Mouse (Mus musculus) layer of hippocampus, adult 8-10 months (tissue): ENCODE data around the gene Ccl17. TPM values are rescaled to one million over a fixed set of nuclear protein-coding genes. Genes with fewer than 3 reads are reported as not detected.

Source experiments
- DNase-seq, 2 experiments: peaks; one replicate each; pipeline ENCODE4 v3.0.0; 2022; ENCODE audit warnings: low spot score in 2 of 2
- total RNA-seq, 4 experiments: library from RNA; stranded (reverse); gene quantifications; 2 replicates each; pipeline ENCODE4 v1.2.4; 2022

The Ccl17 gene
- total RNA-seq = 10 to 100 TPM in 1 of 4 experiments, 1 to 10 TPM in 3; 3.7 to 10.8 (median 6.9) TPM

DNA sequence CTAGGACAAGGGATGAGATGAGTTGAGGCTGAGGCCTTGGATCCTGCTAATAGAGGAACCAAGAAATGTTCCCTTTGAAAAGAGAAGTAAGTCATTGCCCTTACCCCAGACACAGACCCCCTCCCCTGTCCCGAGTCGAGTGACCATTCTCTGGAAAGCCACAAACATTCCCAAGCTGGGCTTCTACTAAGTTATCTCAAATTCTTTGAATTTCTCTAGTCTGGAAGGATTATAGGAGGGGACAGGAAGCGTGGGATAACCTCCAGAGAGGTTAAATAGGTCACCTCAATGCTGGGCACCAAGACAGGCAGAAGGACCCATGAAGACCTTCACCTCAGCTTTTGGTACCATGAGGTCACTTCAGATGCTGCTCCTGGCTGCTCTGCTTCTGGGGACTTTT is at the start of gene Ccl17:
Ccl17 (plus strand) TSS at position 301 of the 400 bp plus-strand sequence.
- DNase-seq = no peak

DNA sequence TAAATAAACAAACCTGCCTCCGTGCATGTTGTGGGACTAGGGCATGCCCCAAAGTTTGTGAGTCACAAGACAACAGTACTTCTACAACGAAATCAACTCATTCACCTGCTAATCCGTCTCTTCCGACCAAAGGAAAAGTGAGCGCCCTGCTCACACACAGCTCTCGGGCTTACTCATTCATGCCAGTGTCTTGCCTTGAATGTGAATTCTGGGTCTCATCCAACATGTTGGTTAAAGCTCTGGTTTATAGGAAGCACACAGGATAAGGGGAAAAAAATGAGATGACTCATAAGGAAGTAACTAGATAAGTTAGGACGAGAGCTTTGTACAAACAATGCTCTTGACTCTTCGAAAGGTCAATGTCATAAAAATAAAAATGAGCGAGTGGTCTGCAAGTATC is 43.2 kb upstream of the Ccl17 start:
- DNase-seq = no peak

DNA sequence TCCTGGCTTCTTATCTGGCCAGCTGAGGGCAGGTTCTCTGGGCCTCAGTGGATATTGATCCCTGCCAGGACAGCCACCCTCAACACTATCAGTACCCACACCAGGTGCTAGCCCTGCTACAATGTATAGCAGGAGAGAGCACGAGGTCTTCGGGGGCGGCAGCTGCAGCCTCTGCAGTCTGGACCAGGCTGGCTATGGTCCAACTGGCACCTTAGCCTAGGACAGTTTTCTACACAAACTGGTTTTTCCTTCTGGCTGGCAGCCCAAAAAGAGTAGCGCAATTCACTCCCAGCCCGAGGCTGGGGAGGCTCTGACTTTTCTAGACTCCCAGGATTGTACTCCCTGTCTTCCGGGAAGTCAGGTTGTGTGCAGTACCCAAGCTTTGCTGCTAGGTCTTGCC is 39.3 kb upstream of the Ccl17 start:
- no peak for DNase-seq

DNA sequence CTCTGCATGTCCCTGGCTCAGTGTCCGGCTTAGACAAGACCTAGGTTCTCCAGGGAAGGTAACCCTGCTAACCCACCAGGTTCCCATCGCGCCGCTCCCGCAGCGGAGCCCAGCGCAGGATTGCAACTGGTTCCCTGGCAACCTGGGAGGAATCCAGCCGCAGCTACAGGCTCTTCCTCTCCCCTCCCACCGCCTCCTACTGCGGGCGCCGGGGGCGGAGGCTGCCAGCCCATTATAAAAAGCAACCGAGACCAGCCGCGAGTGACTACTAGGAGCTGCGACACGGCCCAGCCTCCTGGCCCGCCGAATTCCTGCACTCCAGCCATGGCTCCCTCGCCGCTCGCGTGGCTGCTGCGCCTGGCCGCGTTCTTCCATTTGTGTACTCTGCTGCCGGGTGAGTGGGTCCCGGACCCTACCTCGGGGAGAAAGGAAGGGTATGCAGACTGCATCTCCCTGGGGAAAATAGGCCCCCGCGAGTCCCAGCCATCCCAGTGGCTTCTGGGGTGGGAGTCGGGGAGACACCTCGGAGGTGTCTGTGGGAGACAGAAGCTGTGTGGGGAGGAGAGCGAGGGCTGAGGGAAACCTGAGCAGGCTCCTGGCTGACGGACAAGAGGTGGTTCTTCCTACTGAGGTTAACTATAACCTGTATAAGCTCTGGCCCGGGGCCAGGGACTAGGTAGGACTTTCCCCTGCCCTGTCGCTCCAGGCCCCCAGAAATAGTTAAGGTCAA is 38.1 kb upstream of the Ccl17 start, which contains the start of gene Cx3cl1:
Cx3cl1 (plus strand) TSS at position 69 of the 730 bp plus-strand sequence.
- peak; percentile 84 to 88 for DNase-seq

DNA sequence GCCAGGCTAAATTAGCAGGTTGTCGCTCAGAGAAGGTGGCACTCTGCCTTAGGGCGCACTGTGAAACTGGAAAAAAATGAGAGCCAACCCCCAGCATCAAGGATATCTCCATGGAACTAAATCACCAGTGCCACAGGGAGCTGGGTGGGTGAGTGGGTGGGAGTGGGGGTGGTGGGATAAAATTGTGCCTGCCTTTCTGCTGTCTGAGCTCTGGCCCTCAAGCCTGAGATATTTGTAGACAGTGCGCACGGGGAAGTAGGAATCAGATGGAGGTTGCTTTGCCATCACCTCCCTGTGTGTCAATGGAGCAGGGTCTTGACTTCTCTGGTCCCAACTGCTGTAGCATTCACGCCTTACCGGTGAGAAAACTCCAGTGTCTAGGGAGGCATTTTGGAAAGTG is 37.2 kb upstream of the Ccl17 start:
- DNase-seq = peak in 1 of 2 experiments; percentile 41

DNA sequence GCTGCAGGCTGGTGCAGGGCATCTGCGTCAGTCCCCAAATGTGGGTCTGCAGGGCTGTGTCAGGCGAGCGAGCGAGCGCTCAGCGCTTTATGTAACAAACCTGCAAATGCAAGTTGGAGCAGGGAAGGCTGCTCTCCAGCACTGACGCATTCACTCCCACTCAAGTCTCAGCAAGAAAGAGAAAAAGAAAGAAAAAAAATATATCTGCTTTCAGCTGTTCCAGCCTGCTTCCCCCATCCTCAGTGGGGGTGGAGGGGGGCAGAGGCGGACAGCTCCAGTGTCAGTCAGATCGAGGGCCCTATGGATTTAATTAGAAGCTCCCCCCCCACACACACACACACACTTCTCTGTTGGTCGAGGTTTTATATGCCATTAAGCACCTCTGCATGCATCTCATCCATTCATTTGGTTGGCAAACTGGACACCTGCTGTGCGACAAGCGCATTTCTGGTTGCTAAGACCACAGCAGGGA is 36.5 kb upstream of the Ccl17 start:
- DNase-seq = peak; percentile 70 to 72

DNA sequence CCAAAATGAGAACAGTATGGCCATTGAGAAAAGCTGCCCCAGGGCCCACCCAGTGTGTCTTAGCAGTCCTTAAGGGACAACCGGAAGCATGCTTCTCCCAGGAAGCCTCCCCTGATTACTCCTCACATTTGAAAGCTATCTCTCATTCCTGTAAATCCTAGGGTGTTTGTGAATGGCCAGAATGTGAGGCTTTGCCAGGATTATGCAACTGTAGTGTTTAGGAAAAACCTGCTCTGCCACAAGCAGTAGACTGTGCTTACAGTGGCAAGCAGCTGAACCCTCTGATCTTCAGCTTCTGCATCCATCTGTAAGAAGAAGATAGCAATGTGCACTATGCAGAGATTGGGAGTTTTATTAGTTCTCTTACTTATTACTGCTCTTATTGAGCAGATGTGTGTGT is 35.7 kb upstream of the Ccl17 start:
- DNase-seq = no peak

DNA sequence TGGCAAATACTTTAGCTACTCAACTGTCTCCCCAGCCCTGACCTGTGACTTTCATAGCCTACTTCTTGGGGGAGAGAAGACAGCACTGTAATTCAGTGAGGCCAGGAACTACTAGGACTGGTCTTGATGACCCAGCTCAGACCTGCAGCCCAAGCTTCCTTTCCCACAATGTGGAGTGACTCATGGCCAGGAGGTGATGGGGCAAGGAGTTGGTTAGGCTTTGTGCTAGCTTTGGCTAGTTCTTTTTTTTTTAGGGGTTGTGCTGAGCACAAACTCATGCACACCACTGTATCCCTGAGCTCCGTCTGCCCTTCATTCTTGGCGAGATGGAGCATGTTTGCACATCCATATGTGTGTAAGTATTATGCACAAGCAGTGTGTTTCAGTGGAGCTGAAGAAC is 33.9 kb upstream of the Ccl17 start:
- DNase-seq = no peak

DNA sequence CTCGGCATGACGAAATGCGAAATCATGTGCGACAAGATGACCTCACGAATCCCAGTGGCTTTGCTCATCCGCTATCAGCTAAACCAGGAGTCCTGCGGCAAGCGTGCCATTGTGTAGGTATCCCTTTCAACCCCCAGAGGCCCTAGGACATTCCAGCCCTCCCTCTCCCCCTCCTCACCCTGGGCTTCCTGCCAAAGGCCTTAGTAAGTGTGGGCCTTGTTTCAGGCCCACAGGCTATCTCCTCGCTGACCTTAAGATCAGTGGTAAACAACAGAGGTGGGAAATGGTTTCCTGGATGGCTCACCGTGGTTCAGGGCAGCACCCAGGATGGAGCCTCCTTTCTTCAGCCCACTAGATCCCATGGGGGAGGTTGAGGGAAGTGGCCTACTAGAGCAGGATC is 32.2 kb upstream of the Ccl17 start:
- DNase-seq = no peak

DNA sequence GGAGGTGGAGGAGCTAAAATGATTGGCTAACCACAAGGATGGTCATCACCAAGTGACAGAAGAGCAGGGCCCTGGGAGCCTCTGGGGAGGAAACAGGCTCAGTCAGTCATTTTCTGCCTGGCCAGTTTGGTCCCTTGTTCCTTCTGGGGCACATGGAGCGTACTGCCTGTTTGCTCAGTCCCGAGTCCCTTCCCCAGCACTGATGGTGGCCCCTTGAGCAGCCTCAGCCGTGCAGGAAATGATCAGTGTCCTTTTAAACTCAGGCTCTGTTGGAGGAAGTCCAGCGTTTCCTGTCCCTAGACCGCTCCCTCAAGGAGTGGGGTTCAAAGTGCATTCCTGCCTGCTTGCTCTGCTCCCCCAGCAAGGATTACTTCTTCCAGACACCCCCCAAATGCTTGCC is 31.8 kb upstream of the Ccl17 start:
- no peak for DNase-seq

DNA sequence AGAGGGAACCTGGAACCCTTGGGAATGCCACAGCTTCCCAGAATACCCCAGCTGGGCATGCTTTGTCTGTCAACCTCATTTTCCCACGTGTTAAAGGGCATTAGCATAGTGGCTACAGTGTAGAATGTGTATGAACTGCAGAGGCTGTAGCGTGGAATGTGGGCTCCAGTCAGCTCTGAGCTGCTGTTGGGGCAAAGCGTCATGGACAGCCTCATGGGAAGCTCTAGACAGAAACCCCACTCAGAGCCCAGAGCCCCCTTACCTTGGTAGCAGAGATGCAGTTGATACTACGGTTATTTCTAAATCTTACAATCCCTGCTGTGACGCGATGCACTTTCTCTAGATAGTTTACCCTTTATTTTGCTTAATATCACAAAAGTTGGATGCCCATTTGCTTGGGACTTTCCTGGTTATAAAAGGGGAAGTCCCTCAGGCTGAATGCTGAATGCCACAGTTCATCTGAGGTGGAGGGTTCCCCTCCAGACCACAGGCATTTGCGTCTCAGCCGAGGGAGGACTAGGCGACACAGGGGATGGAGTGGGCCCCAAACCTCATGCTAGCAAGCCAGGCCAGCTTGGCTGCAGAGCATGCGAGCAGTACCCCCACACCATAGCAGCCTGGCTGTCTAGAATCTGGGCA is 31.2 kb upstream of the Ccl17 start:
- no peak for DNase-seq

DNA sequence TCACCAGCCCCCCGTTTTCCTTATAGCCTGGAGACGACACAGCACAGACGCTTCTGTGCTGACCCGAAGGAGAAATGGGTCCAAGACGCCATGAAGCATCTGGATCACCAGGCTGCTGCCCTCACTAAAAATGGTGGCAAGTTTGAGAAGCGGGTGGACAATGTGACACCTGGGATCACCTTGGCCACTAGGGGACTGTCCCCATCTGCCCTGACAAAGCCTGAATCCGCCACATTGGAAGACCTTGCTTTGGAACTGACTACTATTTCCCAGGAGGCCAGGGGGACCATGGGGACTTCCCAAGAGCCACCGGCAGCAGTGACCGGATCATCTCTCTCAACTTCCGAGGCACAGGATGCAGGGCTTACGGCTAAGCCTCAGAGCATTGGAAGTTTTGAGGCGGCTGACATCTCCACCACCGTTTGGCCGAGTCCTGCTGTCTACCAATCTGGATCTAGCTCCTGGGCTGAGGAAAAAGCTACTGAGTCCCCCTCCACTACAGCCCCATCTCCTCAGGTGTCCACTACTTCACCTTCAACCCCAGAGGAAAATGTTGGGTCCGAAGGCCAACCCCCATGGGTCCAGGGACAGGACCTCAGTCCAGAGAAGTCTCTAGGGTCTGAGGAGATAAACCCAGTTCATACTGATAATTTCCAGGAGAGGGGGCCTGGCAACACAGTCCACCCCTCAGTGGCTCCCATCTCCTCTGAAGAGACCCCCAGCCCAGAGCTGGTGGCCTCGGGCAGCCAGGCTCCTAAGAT is 30.5 kb upstream of the Ccl17 start:
- no peak for DNase-seq

DNA sequence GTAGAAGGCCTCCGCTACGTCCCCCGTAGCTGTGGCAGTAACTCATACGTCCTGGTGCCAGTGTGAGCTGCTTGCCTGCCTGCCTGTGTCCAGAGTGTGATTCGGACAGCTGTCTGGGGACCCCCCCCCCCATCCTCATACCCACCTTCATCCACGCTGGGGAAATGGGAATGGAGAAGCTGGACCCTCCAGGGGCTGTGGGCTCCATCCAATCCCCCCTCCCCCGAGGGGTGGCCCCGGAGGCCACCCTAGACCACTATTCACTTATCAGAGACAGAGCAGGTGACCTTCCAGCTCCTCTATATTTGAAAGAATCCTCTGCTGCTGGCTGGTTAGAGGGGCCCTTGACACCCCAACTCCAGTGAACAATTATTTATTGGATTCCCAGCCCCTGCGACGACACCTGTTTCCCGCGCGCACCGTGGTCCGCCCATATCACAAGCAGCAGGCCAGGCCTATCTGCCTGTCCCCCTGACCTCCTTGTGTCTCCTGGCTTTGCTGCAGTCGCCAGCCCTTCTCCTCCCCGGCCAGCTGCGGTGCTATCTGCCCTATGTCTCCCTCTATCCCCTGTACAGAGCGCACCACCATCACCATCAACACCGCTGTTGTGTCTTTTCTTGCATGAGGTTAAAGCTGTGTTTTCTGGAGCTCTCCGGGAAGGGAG is 29.6 kb upstream of the Ccl17 start:
- DNase-seq = no peak

DNA sequence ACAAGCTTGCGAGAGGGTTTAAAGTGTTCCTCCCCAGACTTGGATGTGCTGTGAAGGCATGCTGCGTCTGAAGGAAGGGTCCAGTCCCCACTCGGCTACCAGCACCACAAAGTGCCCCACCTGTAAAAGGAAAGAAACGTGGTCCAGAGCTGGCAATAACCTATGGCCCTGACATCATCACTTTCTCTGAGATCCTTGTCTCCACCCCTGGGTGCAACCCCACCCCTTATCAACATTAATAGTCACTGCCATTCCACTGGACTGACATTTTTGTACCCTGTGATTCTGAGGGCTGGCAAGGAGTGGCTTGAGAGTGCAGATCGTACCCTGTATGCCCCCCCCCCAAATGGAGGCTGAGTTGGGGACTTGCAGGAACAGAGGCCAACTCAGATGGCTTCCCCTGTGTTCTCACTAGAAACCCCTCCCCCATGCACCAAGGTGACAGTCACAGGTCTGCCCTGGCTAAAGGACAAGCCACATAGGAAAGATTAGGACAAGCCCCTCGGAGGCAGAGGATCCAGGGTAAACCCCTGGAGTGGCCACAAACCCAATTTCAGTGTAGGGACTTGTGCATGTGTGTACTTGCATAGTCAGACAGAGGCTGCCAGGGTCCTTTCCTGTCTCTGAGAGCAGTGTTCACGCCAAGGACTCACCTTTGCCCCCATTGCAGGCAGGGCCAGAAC is 29.0 kb upstream of the Ccl17 start:
- no peak for DNase-seq

DNA sequence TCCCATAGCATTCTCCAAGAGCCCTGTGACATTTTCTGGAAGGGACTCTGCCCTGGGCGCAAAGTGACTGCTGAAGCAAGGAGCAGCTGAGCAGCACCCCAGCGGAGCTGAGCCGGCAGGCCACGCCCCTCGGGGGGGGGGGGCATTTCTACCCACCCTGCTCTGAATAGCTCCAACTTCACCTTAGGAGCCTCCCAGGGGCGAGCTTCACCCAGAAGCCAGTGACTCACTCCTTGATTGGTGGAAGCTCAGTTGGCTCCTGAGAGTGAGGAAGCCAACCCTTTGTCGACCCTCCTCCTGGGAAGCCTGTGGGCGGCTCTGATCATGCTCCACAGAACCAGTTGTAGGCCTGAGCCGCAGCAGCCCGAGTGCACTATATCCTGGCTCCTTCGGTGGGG is 28.4 kb upstream of the Ccl17 start:
- DNase-seq = no peak

DNA sequence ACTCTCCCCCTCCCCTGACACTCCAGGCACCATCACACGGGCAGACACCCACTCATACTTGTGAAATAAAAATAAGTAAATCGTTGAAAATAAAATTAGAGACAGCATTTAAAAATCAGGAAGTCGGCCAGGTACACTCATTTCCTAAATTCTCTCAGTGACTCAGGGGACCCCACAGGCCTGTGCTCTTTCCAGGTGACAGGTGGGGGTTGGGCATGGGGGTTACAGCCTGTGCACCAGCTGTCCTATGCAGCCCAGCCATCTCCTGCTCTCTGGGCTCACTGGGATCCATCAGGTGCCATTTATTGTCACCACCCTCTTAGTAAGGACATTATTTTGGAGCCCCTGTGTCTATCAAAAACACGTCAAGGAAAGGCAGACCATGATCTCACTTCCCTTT is 26.4 kb upstream of the Ccl17 start:
- no peak for DNase-seq

DNA sequence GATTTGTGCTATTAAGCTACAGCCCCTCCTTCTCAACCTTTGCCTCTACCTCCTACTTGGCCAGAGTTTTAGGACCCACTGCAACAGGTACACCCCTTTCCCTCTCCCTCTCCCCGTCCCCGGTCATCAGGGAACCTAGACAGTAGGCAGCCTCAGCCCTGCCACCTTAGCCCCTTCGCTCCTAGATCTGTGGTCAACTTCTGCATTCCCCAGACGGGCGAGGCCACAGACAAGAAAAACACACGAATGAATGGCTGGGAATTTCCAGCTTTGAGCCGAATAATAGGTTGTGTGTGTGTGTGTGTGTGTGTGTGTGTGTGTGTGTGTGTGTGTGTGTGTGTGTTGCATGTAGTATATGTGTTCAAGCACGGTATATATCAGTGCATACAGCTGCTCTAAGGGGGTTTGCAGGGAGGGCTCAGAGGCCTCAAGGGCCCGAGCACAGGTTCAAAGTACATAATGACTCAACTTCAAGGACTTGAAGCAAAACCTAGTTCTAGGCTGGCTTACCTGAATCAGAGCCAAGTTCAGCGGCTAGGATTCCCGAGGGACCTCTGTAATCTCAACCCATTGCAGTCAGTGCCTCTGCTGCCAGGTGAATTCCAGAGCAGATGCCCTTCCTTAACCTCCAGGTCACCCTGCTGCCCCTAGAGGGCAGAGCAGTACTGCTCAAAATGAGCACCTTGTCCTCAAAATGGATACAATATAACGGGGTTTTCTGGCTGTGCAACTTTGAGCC is 24.8 kb upstream of the Ccl17 start:
- no peak for DNase-seq

DNA sequence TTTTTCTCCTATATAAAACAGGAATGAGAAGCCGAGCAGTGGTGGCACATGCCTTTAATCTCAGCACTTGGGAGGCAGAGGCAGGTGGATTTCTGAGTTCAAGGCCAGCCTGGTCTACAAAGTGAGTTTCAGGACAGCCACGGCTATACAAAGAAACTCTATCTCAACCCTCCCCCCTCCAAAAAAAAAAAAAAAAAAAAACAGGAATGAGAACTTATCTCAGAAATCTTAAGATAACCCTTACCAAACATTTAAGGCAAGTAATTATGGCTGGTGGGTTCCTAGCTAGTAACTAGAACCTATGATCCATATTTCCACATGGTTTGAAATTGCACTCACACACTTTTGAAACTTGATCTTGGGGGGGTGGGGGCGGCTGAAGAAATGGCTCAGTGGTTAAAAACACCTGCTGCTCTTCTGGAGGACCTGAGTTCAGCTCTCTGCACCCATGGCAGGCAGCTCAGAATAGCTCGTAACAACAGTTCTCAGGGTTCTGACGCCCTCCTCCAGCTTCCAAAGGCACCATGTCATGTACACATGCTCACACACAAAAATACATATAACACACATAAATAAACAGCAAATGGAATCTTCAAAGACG is 24.2 kb upstream of the Ccl17 start:
- DNase-seq = no peak

DNA sequence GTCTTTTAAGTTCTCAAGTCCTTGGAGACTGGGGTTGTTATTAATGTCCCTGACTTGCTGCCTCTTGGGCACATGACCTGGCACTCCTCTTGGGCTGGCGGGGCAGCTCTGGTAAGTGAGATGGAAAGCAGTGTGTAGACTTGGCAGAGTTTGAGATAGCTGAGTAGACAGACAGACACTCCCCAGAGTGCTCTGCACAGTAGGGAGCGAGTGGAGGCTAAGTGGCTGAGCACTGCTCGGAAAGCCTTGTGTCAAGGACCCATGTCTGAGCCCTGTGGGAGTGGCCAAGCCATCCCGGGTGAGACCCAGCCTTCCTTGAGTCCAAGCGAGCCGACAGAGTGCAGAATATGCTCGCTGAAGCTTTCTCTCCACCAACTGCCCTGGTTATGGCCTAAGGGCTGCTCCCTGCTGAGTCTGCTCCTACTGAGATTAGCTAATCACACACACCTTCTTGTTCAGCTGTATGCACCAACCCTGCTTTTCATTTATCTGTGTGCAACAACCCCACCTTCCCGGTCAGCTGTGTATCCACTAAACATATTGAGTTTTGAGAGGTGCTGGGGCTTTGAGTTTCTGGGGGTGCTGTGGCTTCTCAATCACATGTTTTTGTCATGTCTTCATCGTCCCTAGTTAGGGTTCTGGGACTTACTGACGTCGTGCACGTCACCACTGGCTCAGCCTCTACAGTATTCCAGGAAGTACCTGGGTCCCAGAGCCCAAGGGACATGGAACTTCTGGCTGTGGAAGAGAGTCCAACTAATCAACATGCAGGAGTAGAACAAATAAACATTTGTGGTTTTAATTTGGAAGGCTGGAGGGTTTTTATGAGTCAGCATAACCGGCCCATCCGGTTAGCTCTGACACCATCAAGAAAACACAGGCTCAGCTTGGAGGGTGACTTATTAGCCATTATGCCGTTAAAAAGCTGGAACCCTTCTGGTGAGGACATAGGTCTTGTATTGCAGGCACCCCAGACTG is 22.4 kb upstream of the Ccl17 start:
- DNase-seq = no peak
